25 mouse cellular contexts compared by ENCODE assay signal in the genomic region with DNA sequence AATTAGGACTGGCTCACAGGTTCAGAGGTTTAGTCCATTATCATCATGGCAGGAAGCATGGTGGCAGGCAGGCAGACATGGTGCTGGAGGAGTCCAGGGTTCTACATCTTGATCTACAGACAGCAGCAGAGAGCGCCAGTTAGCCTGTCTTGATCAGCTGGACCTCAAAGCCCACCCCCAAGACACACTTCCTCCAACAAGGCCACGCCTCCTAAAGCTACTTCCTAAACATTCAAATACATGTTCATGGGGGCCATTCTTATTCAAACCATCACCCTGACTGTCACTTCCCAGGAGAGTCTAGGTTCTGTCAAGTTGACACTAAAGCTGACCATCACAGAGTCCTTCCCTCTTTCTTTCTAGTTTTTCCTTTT. TPM values are rescaled to one million over a fixed set of nuclear protein-coding genes. Genes with fewer than 3 reads are reported as not detected.
"Had no signal": no experiment of that assay in that cellular context is flagged by ENCODE, and none has a peak within 500 bp of the region (broad histone marks: within the 10 kb centered on the region; RNA-seq: fewer than 3 reads in every experiment).

No protein-coding gene starts in this region.

- H3K27me3 ChIP-seq: kidney, embryonic 15.5 days; limb, embryonic 13.5 days; liver, embryonic 12.5 days; liver, embryonic 15.5 days; lung, embryonic 15.5 days; stomach, embryonic 15.5 days had no signal

- H3K9me3 ChIP-seq: kidney, embryonic 15.5 days; limb, embryonic 10.5 days; limb, embryonic 13.5 days; liver, embryonic 12.5 days; liver, embryonic 15.5 days; lung, embryonic 15.5 days; stomach, embryonic 15.5 days had no signal

- DNase-seq: kidney, adult 8-10 months; kidney, postnatal 10 days; kidney, postnatal 36 days; layer of hippocampus, postnatal 36 days; liver; lung, adult 18-20 months; lung, postnatal 10 days; lung, postnatal 36 days; midbrain, embryonic 14.5 days; right cerebral cortex, postnatal 14 days; right cerebral cortex, postnatal 4 days; thymus, postnatal 25 days had no signal

- H3K27ac ChIP-seq: kidney, embryonic 15.5 days; limb, embryonic 10.5 days; limb, embryonic 13.5 days; liver, embryonic 12.5 days; liver, embryonic 15.5 days; lung, embryonic 15.5 days; stomach, embryonic 15.5 days had no signal

- H3K4me3 ChIP-seq: kidney, embryonic 15.5 days; limb, embryonic 10.5 days; limb, embryonic 13.5 days; liver, embryonic 12.5 days; liver, embryonic 15.5 days; lung, embryonic 15.5 days; stomach, embryonic 15.5 days had no signal

- H3K4me1 ChIP-seq: kidney, embryonic 15.5 days; limb, embryonic 10.5 days; limb, embryonic 13.5 days; liver, embryonic 12.5 days; liver, embryonic 15.5 days; lung, embryonic 15.5 days; stomach, embryonic 15.5 days had no signal

- H3K36me3 ChIP-seq: kidney, embryonic 15.5 days; limb, embryonic 10.5 days; limb, embryonic 13.5 days; liver, embryonic 12.5 days; liver, embryonic 15.5 days; lung, embryonic 15.5 days; stomach, embryonic 15.5 days had no signal

RNA-seq across cellular contexts. Expression of a gene that starts 9.9 kb away (rescaled TPM):
- total RNA-seq: layer of hippocampus, adult 8-10 months; layer of hippocampus, postnatal 36 days; left cerebral cortex, postnatal 25 days; megakaryocyte-erythroid progenitor cell, adult 5-6 weeks had no signal
- polyA plus RNA-seq: kidney, embryonic 15.5 days; limb, embryonic 10.5 days; limb, embryonic 13.5 days; liver, embryonic 12.5 days; liver, embryonic 15.5 days; lung, embryonic 15.5 days; midbrain, embryonic 11.5 days; neural tube, embryonic 11.5 days; thymus, postnatal 0 days had no signal
